Mouse (Mus musculus): ENCODE data around the gene Ublcp1. TPM values are rescaled to one million over a fixed set of nuclear protein-coding genes. Genes with fewer than 3 reads are reported as not detected.

Gene Ublcp1
- polyA plus RNA-seq, 1 experiment from 2014 or later = 54.1 TPM

Small RNAs within 50 kb of the gene (microRNA-seq; reads per million reads assigned to microRNA genes)
- gene Gm22121 (ENCODE audit: borderline number of aligned reads) = not detected

Other genes with a start within 250 kb of the Ublcp1 start
- gene Il12b, start 70.4 kb downstream of the Ublcp1 start, polyA plus RNA-seq (2014; fragmentation: Nextera tagmentation; extraction: Ambion mirVana) = not detected in 2 replicates
- 74.4 and 76.3 TPM in 2 replicates for gene Rnf145, start 48.5 kb upstream of the Ublcp1 start, polyA plus RNA-seq (2014; fragmentation: Nextera tagmentation; extraction: Ambion mirVana)
- gene Ebf1, start 146.8 kb upstream of the Ublcp1 start, polyA plus RNA-seq (2014; fragmentation: Nextera tagmentation; extraction: Ambion mirVana) = 0.75 and 0.99 TPM in 2 replicates

Measured in liver, embryonic 11.5 days (tissue).